Mouse (Mus musculus): ENCODE data around the gene Jade2.

Jade2 gene

DNA sequence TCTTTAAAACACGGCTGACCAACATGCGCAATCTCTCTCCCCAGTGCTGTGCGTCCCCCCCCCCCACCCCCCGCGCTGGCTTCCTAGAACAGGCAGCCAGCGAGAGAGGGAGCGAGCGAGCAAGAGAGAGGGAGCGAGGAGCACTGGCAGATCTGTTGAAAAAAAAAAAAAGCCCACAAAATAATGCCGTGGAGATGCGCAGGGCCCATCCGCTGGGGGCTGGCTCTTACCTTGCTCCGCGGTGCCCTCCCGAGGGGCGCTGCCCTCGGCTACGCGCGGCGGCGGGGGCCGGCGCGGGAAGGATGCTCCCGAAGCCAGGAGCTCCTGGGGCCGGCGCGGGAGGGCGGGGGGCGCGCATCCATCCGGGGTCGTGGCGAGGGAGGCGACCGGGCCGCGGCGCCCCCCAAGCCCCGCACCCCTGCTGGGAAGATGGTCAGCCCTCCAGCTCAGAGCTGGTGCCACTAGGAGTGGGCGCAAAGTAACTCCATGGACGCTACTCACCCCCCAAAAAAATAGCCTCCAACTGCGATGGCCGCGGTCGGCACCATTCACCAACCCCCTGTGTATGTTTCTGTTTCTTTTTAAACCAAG, at the start of gene Jade2:
Gene Jade2 (minus strand): TSS at position 573 of the 591 bp plus-strand sequence.
- no peak for DNase-seq (ENCODE audit: low read depth, low spot score)

DNA sequence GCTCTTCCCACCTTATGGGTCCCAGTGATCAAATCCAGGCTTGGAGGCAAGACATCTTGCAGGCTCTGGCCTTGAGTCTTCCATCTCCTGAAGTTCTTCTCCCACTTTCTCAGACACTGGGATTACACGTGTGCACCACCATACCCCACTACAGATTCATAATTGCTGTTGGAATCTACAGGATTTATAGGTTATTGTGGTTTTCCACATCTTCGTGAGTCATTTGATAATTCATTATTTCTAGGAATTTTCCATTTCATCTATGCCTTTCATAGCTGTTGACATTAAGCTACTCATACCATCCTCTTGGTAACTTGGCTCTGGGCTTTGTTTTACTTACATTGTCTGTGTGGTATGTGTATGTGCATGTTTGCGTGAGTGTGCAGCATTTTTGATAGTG, 46.8 kb upstream of the Jade2 start:
- DNase-seq (ENCODE audit: low read depth, low spot score), result no peak

DNA sequence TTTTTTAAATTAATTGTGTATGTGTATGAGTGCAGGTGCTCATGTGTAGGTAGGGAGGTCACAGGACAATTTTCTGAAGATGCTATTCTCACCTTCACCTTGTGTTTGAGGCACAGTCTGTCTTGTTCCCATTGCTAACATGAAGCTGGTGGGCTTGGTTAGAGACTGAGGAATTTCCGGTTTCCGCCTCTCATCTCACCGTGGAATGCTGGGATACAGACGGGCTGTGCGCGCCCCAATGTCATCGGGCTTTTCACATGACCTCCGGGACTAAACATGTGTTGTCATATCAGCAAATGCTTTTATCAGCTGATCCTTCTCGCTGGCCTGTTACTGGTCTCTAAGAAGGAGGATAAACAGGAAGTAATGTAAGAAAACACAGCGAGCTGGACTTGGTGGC, 42.2 kb upstream of the Jade2 start:
- no peak for DNase-seq (ENCODE audit: low read depth, low spot score)

DNA sequence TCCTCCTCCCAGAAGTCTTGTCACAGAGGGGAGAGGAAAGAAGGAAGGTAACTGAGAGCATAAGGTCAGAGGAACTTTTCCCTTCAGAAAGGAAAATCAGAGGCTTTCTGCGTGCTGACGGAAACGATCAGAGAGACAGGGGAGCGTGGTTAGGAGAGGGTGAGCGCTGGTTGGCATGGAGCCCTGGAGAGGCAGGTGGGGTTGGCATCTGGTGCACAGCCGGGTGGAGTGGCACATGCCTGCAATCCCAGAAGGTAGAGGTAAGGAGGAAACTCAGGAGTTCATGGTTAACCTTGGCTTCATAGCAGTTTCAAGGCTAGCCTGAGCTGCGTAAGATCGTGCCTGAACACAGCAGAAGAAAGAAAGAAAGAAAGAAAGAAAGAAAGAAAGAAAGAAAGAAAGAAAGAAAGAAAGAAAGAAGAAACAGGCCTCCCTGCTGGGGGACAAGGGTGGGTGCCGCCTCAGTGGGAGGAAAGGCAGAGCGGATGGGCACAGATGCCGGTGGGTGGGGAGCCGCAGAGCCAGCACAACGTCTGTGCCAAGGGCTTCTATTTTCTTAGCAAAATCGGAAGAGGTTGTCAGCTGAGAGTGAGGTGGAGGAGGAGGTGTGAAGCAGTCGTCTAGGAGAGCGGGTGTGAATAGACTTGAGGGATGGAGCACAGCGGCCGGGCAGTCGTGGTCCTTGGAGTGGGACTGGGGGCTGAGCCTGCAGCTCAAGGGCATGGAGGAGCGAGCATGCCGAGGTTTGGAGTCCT, 41.0 kb upstream of the Jade2 start:
- peak; percentile 94 for DNase-seq (ENCODE audit: low read depth, low spot score)

DNA sequence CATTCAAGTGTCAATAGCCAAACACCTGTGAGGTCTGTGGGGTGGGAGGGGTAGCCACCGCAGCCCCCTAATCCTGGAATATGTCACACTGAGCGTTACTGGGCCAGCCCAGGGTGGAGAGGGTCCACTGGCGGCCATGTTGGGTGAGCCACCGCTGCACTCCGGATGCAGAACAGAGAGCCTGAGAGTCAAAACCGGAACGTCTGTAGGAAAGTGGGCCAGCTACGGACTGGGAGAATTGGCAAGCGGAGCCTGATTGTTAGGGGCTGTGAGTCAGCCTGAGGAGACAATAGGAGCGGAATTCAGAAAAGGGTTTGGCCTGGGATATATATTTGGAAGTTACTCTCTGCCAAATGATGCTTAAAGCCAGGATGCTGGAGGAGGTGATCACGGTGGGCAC, 39.9 kb upstream of the Jade2 start:
- no peak for DNase-seq (ENCODE audit: low read depth, low spot score)

DNA sequence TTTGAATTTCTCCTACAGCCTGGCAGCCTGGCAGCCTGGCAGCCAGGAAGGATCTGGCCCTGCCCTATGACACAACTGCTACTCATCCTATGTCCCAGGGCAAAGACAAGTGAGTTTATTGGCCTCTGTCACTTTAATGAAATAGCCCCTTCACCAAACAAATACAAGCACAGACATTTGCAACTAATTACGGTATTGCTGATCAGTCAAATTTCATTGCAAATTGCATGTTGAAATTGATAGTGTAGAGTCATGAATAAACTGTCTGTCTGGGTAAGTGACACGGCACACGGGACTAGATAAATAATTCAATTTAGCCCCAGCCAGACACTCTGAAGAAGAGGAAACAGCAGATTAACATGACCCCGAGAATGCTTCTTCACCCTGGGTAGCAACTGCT, 38.6 kb upstream of the Jade2 start:
- DNase-seq (ENCODE audit: low read depth, low spot score), result no peak

DNA sequence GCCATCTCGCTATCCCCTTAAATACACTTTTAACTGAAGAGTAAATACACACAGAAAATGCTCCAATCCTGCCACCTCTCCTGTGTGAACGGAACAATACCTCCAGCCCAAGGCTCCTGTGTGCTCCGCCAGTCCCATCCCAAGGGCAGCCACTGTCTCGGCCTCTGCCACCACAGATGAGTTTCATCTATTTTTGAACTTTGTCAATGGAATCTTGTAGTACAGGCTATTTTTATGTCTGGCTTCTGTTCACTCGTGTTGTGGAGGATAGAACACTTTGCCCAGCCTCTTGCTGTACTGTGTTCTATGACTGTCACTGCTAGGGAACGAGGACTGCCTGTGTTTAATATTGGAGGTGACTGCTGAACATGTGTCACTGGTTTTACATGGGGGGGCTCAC, 28.2 kb upstream of the Jade2 start:
- DNase-seq (ENCODE audit: low read depth, low spot score), result no peak

DNA sequence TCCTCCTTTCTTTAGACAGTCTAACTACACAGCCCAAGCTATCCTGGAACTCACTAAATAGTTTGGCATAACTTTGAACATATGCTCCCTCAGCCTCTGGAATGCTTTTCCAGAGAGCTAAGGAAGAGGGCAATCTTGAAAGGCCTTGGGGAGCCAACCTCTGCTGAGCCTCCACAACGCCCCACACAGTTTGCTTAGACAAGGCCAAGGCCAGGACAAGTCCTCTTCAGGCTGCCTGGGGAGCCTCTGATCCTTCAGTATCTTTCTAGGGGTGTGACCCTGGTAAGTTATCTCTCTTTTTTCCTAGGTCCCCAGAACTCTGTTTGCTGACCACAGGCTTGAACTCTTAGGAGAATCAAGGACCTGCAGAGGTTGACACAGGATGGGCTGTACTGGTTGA, 26.6 kb upstream of the Jade2 start:
- DNase-seq (ENCODE audit: low read depth, low spot score), result no peak

DNA sequence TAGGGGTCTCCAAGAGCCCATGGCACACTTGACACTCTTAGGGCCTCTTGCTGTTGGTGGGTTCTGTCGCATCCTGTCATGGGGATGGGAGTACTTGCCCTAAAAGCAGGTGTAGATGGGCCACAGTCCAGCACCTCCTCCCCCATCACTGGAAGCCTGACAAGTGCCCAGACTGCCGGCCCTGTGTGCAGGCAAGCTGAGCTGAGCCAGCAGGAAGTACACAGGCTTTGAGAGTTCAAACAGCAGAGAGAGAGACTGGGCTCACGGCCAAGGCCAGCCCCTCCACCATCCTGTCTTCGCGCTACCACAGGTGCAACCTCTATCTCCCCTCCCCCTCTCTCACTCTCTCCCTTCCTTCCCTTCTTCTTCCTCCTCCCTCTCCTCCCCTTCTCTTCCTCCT, 26.2 kb upstream of the Jade2 start:
- DNase-seq (ENCODE audit: low read depth, low spot score), result no peak

DNA sequence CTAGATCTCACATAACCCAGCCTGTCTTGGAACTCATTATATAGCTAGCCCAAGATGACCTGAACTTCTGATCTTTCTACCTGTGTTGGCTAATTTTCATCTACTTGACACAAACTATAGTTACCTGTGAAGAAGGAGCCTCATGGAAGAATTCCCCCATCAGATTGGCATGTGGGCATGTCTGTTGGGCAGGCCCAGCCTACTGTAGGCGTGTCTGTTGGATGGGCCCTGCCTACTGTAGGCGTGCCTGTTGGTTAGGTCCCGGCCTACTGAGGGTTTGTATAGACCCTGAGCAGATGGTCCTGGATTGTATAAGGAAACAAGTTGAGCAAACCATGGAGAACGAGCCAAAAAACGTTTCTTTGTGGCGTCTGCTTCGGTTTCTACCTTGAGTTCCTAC, 24.3 kb upstream of the Jade2 start:
- DNase-seq (ENCODE audit: low read depth, low spot score), result no peak

DNA sequence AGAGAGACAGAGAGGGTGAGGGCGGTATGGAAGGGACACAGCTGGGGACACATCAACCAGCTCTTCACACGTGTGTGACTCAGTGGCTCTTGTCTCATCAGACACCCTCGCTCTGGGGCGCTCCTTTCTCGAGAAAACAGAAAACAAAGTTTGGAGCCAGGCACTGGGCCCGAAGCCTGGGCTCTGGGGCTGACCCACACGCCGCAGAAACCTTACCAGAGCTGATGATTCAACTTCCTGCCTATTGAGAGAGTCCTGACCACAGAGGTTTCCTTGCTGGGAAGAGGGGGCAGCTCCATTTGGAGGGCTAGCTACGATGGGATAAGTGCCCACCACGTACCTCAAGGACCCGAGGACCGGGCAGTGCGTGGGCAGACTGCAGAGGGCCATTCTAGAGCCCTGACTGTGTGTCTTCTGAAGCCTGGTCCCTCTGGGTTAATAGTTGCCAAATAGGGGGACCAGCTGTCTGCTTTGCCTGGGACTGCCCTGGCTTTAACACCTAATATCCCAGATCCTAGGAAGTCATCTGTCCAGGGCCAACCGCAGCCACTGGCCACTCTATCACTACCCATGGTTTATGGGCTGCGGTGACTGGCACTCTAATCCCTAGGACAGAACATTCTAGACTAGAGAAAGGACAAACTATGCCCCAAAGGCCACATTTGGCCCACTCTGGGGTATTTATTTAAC, 23.7 kb upstream of the Jade2 start:
- no peak for DNase-seq (ENCODE audit: low read depth, low spot score)

DNA sequence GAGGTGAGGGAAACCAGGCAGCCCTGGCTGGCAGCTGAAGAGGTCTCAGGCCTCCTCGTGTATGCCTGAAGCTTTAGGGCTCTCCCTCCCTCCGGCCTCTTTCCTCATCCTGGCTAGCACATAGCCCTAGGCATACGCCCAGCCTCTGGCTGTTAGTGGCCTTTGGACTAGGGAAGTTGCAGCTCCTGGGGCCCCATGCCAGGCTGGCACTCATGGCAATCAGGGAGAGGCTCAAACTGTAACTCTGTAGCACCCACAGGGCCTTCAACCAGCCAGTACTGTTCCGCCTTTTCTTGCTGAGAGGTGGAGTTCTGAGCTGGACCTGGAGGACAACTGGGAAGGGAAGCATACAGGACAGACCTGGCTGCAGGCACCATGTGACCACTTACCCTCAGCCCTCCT, 19.5 kb upstream of the Jade2 start:
- no peak for DNase-seq (ENCODE audit: low read depth, low spot score)

DNA sequence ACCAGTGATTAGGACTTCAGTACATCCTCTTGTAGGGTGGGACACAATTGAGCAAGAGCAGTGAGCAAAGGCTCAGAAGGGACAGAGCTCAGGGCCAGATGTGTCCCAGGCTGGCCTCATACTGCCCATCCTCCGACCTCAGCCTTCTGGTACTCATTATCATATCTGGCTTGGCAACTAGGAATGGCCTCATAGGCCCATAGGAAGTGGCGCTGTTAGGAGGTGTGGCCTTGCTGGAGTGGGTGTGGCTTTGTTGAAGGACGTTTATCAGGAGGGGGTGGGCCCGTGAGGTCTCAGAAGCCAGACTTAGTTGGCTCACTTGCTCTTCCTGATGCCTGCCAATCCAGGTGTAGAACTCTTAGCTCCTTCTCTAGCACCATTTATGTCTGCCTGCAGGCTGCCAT, 18.3 kb upstream of the Jade2 start:
- DNase-seq (ENCODE audit: low read depth, low spot score), result no peak

DNA sequence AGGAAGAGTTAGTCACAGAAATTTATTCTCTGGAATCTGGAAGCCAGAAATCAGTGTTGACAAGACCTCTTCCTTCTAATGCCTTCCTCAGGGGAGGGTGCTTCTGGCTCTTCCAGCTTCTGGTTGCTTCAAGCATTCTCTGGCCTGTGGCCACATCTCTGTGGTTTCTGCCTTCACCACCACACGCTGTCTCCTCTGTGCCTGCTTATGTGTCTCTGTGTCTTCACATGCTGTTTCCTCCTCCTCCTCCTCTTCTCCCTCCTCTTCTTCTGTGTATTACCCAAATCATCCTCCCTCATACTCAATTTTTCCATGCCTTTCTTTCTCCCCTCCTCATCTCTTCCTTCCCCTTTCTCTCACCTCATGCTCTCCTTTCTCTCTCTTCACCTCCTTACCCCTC, 17.6 kb upstream of the Jade2 start:
- DNase-seq (ENCODE audit: low read depth, low spot score), result no peak

DNA sequence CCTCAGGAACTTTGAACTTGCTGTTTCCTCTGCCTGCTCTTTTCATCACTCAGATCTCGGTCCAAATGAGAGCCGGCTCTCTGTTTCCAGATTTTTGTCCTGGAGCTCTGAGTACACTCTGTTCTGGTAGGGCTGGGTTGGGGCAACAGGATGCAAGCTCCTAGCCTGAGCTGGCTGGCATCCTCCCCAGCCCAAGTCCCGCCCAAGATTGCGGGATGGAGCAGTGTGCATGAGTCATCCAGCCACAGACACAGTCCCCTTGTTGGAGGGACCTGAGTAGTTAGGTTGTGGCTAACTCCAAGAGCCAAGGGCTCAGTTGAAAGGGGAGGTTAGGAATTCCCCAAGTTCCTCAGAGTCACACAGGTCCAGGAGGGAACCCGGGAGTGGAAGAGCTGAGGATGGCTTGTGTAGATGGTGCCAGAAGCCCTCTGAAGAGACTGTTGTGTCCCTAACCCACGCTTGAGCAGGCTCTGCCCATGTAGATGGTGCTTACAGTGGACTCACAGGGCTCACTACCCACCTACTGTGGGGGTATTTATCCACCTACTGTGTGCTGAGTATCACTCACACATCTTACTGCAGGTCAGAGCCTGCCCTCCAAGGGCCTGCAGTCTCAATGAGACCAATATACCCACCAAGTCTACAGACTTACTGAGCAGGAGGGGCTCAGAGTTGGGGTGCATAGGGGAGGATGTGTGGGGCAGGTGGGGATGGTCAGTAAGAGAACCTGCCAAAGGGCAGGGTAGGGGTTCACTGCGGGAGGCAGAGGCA, 17.0 kb upstream of the Jade2 start:
- no peak for DNase-seq (ENCODE audit: low read depth, low spot score)

DNA sequence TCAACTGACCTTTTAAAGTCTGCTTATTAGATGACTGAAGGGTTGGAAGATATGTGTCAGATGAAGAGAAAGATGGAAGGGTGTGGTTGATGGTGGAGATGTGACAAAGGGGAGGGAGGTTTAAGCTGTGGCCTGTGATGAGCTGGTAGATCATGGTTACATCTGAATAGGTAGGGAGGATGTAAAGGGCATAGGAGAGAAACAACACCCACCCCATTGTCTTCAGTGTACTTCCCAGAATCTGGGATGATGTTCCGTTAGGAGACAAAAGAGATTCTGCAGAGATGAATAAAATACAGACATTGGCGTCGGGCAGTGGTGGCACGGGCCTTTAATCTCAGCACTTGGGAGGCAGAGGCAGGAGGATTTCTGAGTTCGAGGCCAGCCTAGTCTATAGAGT, 15.7 kb upstream of the Jade2 start:
- no peak for DNase-seq (ENCODE audit: low read depth, low spot score)

DNA sequence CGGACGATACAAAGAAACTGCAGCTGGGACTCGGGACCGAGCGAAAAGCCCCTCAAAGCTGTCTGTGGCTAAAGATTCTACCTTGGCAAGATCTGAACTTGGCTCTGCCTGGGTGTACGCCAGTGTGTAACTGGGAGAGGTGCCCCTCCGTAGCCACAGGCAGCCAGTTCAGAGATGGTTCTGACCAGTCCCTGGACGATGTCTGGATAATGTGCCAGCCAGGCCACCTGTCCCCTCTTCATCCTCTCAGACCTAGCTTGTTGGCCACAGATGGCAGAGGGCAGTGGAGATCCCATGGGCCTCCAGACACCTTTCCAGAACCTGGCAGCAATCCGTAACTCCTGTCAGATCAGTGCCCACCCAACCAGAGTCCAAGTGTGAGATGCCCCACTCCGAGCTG, 9.8 kb upstream of the Jade2 start:
- DNase-seq (ENCODE audit: low read depth, low spot score), result no peak

DNA sequence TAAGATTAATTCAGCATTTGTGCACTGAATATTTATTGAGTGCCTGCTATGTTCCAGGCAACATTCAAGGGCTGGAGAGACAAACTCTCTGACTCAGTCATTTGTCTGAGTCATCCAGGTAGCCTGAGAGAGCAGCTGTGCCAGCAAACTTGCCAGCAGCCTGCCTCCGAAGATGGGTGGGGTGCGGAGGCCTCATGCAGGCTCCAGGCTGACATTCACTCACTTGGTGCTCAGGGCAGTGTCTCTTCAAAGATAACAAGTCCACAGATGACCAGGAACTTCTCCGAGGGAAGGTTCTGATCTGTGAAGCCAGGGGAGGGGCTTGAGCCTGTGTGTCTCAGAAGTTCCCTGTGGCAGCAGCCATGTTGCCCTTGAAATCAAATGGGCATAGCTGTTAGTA, 8.6 kb upstream of the Jade2 start:
- no peak for DNase-seq (ENCODE audit: low read depth, low spot score)

DNA sequence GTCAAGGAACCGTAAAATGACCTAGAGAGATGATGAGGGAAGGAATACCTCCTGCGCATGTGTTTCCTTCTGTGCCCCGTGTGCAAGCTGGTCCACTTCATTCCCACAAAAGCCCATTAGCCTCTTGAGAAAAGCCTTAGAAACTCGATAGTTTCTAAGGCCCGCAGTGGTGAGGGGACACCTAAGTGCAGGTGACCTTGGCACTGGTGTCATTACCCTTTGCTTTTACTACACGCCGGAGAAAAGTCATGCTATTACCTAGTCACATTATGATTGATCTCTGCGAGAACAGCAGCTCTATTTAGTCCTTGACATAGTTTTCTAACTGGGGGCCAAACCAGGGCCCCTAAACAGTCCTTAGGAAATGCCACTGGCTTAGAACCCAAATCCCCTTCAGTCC, 3.2 kb upstream of the Jade2 start:
- no peak for DNase-seq (ENCODE audit: low read depth, low spot score)

DNA sequence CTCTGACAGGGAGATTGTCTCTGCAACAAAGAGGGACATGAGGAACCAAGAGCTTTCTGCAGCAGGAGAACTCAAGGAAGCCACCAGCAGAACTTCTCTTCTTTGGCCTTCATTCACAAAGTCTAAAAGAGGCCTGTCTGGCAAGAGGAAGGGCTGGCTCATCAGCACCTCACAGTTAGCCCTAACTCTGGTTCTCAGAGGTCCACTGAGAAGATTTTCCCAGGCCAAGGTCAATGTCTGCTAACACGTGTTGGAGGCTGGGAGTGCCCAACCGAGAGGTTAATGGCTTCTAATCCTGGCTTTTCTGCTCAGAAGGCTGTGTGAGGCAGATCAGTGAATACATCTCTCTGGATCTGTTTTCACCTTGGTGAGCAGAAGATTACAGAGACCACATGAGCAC, 2.1 kb upstream of the Jade2 start:
- no peak for DNase-seq (ENCODE audit: low read depth, low spot score)

DNA sequence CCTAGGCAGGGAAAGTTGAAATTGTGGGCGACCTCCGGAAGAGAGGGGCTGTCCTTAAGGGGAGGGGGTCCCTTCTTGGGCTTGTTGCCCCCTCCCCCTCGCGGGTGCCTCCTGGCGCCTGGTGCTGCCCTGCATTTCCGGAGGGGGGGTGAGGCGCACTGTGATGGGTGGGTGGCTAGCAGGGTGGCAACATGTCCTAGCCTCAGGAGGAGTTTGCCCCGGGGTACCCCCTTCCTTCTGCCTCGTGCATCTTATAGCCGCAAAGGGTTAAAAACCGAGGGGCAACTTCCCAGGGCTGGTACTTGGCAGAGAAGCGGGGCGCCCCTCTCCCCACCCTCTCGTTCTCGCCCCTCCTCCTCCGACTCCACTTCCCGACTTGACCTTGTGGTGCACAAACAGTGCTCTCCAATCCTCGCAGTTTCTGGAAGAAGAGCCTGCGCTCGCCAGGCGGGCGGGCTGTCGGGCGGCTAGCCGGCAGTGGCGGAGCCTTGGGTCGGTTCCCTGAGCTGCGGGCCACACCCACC, 1.1 kb upstream of the Jade2 start:
- no peak for DNase-seq (ENCODE audit: low read depth, low spot score)
